Mouse (Mus musculus): Measurements from ENCODE around the gene Lrrc45.
A peak's percentile ranks its signal among the peaks of the same experiment; 100 is the strongest.
"Not testable (repeated sequence)": the region's sequence is repeated elsewhere in the genome, so short reads cannot be mapped to it uniquely, and the experiment has no call there.

Gene Lrrc45

GRCm38 (mm10) chr11:120727564-120727963 is 13.8 kb downstream of the Lrrc45 start:
- no peak for DNase-seq (ENCODE audit: low read depth)

GRCm38 (mm10) chr11:120728530-120729240 is 15.0 kb downstream of the Lrrc45 start:
- no peak for DNase-seq (ENCODE audit: low read depth)

GRCm38 (mm10) chr11:120729432-120730050 is 15.8 kb downstream of the Lrrc45 start:
- DNase-seq (ENCODE audit: low read depth) = not testable (repeated sequence)

GRCm38 (mm10) chr11:120730331-120730870 is 16.7 kb downstream of the Lrrc45 start:
- DNase-seq (ENCODE audit: low read depth) = no peak

- no peak for DNase-seq (ENCODE audit: low read depth)
These were observed 17.7 kb downstream of the Lrrc45 start for GRCm38 (mm10) chr11:120731395-120731794.

- peak; percentile 83 for DNase-seq (ENCODE audit: low read depth)
These were observed 18.3 kb downstream of the Lrrc45 start, which contains the start of gene Cbr2 for GRCm38 (mm10) chr11:120731858-120732680. Cbr2 (minus strand) TSS chr11:120732114.

GRCm38 (mm10) chr11:120733521-120733920 is 19.8 kb downstream of the Lrrc45 start:
- peak; percentile 90 for DNase-seq (ENCODE audit: low read depth)

GRCm38 (mm10) chr11:120736424-120736823 is 22.7 kb downstream of the Lrrc45 start:
- DNase-seq (ENCODE audit: low read depth) = no peak

GRCm38 (mm10) chr11:120740981-120741380 is 27.3 kb downstream of the Lrrc45 start:
- DNase-seq (ENCODE audit: low read depth) = no peak

GRCm38 (mm10) chr11:120744121-120744701 is 30.5 kb downstream of the Lrrc45 start:
- DNase-seq (ENCODE audit: low read depth) = no peak

GRCm38 (mm10) chr11:120747974-120748373 is 34.2 kb downstream of the Lrrc45 start:
- no peak for DNase-seq (ENCODE audit: low read depth)

- peak; percentile 45 for DNase-seq (ENCODE audit: low read depth)
These were observed 35.7 kb downstream of the Lrrc45 start for GRCm38 (mm10) chr11:120749430-120749829.

- DNase-seq (ENCODE audit: low read depth) = no peak
These were observed 37.9 kb downstream of the Lrrc45 start for GRCm38 (mm10) chr11:120751606-120752005.

- no peak for DNase-seq (ENCODE audit: low read depth)
These were observed 46.5 kb downstream of the Lrrc45 start for GRCm38 (mm10) chr11:120760236-120760635.

GRCm38 (mm10) chr11:120761811-120762671 is 48.3 kb downstream of the Lrrc45 start:
- DNase-seq (ENCODE audit: low read depth) = peak; percentile 52

- DNase-seq (ENCODE audit: low read depth) = peak; percentile 23
These were observed 48.9 kb downstream of the Lrrc45 start, which contains the start of gene Hmga1b for GRCm38 (mm10) chr11:120762672-120763041. Hmga1b (plus strand) TSS chr11:120762794.

- DNase-seq (ENCODE audit: low read depth) = not testable (repeated sequence)
These were observed 49.6 kb downstream of the Lrrc45 start for GRCm38 (mm10) chr11:120763121-120763999.

GRCm38 (mm10) chr11:120767023-120767422 is 53.3 kb downstream of the Lrrc45 start:
- DNase-seq (ENCODE audit: low read depth) = not testable (repeated sequence)

GRCm38 (mm10) chr11:120768206-120768605 is 54.5 kb downstream of the Lrrc45 start:
- DNase-seq (ENCODE audit: low read depth) = no peak
